Mouse (Mus musculus) thymus, postnatal 0 days (tissue): ENCODE data around the gene Dppa2. TPM values are rescaled to one million over a fixed set of nuclear protein-coding genes. Genes with fewer than 3 reads are reported as not detected.
A peak's percentile ranks its signal among the peaks of the same experiment; 100 is the strongest.
"Not testable (repeated sequence)": the region's sequence is repeated elsewhere in the genome, so short reads cannot be mapped to it uniquely, and the experiment has no call there.

Source experiments
- DNase-seq: peaks from one replicate; pipeline ENCODE4 v3.0.0-alpha.2; 2015; ENCODE audit warnings: low spot score
- polyA plus RNA-seq: library from polyadenylated mRNA; unstranded; fragments of >200 nt; fragmentation: Nextera tagmentation; extraction: Ambion mirVana; gene quantifications from 2 replicates; pipeline ENCODE4 v1.2.1, GENCODE M21; 2015

Gene Dppa2
- polyA plus RNA-seq = not detected in 2 replicates

DNA sequence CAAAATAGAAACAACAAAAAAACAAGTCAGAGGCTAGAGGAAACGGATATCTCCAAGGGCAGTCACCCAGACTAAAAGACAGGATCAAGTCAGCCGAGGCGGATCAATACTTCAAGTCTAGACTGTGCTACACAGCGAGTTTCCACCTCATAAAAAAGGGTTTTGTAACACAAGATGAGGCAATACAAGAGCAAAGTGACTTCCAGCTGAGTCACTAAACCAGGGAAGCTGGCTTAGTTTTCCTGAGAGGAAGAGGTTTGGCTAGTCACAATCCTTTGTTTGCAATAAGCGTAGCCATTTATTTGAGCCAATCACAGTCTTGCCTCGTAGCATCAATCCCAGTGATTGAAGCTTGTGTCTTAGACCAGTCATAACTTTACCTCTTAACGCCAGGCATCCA lies at the start of gene Dppa2:
TSS of gene Dppa2 (plus strand) at position 400 of the 400 bp plus-strand sequence.
- no peak for DNase-seq

DNA sequence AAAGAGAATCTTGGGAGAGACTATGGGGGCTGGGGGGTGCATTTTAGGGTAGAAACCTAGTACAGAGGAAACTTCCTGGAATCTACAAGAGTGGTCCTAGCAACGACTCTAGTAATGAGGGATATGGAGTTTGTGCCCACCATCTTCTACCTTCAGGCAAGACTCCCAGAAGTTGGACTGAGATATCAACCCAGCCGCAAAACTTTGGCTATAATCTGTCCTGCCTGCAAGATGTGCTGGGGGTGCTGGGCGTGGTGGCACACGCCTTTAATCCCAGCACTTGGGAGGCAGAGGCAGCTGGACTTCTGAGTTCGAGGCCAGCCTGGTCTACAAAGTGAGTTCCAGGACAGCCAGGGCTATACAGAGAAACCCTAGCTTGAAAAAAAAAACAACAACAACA lies 49.1 kb upstream of the Dppa2 start:
- no peak for DNase-seq

DNA sequence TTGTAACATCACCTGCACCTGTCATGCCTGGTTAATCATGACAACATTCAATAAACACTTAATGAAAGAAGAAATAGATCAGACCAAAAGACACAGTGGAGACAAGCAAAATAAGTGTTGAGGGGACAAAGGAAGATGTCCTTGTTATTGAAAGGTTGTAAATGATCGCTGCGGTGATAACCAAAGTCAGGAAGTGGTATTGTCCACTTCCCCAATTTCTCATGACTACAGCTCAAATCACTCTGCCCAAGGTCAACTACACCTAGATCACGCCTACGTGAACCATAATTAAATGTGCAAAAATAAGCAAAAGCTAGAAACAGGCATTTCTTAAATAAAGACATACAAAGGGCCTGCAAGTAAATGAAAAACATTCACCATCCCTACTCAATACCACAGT lies 44.2 kb upstream of the Dppa2 start:
- DNase-seq = no peak

DNA sequence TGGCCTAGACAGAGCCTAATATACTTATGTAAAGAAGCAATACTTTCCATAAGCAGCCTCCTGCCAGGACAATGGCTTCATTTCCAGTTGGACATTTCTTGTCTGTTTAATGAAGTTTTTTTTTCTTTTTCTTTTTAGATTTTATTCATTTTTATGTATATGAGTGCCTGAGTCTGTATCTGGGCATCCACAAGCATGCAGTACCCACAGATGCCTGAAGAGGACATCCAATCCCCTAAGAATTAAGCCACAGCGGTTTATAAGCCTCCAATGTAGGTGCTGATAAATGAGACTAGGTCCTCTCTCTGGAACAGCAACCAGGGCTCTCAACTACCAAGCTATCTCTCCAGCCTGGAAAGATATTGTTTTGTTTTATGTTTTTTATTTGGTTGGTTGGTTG lies 40.8 kb upstream of the Dppa2 start:
- no peak for DNase-seq

DNA sequence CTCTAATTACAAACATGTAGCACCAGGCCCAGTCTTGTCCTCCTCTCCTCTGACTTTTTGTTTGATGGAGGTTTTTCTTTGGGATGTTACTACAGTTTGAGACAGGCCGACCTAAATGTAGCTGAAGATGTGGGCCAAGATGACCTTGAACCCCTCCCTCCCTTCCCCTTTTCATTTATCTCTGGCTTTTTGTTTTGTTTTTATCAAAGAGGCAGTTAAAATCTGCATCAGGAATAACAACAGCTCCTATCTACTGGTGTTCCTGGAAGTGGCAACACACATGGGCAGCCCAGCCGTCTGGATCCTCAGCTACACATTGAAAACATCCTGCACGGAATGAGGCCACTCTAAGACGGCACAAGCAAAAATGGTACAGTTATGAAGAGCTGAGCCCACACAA lies 37.9 kb upstream of the Dppa2 start:
- no peak for DNase-seq

DNA sequence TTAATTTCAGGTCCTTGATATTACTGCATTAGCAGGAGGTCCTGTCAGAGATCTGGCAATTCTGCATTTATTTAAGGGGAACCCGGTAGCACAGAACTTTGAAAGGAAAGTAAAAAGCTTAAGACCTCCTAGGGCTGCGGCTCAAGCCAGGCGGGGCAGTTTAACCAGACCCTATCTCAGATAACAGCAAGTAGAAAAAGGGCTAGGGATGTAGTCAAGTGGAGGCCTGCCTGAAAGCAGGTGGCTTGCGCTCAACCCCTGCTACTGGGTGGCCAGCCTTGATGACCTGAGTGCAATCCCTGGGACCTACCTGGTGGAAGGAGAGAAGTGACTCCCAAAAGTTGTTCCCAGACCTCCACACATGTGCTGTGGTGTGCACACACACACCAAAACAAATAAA lies 26.8 kb upstream of the Dppa2 start:
- no peak for DNase-seq

DNA sequence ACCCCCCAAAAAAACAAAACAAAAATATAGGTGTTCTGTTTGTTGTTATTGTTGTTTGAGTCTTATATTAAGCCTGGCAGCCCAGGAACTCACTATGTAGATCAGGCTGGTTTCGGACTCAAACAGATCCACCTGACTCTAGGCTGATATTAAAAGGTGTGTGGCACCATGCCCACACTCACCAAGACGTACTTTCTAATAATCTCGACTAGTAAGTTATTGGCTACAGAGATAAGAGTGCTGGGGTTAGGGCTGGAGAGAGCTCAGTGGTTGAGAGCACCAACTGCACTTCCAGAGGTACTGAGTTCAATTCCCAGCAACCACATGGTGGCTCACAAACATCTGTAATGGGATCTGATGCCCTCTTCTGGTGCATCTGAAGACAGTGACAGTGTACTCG lies 22.8 kb upstream of the Dppa2 start:
- no peak for DNase-seq

DNA sequence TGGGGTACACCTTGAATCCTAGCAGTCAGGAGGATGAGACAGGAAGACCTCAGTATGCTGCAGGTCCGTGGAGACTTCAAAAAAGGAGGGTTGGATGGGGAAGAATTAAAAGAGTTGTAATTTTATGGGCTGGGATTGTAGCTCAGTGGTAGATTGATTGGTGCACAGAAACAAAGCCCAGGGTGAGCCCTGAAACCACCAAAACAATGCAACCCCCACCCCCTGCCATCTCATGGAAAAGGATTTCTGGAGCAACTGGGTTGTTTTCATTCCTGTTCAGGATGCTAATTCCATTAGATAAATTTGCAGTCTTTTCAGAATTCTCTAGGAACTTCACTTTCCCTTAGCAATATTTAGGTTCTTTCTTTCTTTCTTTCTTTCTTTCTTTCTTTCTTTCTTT lies 20.9 kb upstream of the Dppa2 start:
- no peak for DNase-seq

DNA sequence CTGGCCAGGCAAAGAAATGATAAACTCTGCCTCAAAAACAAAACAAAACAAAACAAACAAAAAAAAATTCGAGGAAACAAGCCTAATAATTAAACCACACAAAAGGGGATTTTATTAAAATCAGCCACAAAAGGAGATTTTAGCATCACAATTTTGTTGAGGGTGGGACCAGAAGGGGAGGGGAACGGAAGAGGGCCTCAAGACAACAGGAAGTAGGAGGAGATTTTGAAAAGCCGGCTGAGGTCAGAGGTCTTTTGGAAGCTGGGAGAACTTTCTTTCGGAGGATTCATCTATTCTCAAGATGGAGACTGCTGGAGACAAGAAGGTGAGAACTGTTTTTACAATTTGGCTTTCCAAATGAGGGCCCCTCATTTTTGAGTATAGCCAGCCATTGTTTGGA lies 20.2 kb upstream of the Dppa2 start, which contains the start of gene Dppa4:
TSS of gene Dppa4 (plus strand) at position 217 of the 400 bp plus-strand sequence.
- no peak for DNase-seq

DNA sequence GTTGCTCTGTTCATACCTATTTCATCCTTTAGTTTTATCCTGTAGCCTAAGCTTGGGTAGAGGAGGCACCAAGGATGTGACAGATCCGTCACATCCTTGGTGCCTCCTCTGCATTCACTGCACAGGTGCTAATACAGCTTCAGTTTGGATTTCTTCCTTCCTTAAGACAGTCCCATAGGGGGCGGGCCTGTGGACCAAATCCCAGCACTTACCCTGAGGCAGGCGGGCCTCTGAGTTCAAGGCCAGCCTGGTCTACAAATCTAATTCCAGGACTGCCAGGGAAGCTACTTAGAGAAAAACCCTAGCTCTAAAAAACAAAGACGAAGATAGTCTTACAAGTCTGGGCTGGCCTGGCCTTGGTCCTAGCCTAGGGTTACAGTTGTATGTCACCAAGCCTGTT lies 18.2 kb upstream of the Dppa2 start:
- DNase-seq = no peak

DNA sequence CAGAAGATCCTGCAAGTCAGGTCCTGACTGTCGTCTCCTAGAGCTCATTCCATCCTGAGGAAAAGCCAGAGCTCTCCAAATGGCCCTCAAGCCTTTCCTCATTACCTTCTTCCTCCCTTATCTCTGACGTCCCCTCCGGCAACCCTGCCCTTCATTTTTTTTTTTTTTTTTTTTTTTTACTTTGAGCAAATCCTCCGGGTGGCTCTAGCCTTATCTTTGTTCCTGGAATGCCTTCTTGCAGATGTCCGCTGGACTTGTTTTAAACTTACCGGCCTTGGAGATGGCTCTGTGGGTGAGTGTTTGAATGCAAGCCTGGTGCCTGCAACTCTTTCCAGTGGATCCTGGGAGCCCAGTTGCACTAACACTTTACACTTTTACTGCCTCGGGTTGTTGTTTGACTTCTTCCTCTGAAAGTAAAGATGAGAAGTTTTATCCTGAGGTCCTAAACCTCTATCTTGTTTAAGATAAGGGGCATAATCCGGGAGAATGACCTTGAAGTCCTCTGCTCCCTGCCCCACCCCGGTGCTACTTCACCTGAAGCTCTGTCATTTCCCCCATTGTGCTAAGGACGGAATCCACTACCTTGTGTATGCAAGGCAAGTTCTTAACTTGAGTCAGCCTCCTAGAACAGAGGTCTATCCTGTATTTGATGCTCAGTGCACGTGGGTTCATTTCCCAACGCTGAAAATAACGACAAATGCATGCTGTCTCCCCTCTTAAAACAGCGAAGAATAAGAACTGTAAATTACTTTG lies 6.1 kb upstream of the Dppa2 start:
- no peak for DNase-seq

DNA sequence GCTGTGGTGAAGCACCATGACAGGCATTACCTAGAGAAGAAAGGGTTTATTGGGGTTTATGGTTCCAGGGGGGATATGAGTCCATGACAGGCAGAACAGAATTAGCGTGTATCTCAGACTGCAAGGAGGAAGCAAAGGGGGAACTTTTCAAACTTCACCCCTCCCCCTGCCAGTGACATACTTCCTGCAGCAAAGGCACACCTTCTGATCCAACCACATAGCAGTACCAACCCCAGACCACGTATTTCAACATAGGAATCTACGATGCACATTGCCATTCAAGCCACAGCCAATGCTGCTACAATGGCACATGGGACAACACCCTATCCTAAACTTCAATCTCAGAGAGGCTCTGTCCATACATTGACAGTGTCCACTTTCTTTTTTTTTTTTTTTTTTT lies 3.8 kb upstream of the Dppa2 start:
- peak; percentile 10 for DNase-seq

DNA sequence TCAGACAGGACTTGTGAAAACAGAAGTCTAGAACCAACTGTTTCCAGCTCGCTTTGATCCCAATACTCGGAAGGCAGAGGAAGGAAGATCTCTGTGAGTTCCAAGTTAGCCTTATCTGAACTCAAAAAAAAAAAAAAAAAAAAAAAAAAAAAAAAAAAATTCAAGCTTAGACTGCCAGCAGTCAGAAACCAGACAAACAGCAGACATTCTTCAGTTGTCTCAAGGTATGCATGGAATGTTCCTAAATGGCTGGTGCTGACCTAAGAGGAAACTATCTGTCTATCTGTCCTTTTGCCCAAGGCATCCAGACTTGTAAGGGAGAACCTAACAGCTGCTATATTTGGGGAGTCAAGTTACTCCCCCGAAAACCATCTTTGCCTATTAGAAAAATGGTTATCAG lies 275 bp downstream of the Dppa2 start:
- no peak for DNase-seq

DNA sequence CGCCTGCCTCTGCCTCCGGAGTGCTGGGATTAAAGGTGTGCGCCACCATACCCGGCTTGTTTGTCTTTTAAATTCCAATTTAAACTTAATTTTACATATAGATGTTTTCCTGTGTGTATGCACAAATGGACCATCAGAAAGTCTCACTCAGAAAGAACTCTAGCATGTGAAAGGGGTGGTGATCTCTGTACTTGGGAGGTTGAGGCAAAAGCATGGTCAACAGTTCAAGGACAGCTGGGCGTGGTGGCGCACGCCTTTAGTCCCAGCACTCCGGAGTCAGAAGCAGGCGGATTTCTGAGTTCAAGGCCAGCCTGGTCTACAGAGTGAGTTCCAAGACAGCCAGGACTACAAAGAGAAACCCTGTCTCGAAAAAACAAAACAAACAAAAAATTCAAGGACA lies 5.2 kb downstream of the Dppa2 start:
- not testable (repeated sequence) for DNase-seq

DNA sequence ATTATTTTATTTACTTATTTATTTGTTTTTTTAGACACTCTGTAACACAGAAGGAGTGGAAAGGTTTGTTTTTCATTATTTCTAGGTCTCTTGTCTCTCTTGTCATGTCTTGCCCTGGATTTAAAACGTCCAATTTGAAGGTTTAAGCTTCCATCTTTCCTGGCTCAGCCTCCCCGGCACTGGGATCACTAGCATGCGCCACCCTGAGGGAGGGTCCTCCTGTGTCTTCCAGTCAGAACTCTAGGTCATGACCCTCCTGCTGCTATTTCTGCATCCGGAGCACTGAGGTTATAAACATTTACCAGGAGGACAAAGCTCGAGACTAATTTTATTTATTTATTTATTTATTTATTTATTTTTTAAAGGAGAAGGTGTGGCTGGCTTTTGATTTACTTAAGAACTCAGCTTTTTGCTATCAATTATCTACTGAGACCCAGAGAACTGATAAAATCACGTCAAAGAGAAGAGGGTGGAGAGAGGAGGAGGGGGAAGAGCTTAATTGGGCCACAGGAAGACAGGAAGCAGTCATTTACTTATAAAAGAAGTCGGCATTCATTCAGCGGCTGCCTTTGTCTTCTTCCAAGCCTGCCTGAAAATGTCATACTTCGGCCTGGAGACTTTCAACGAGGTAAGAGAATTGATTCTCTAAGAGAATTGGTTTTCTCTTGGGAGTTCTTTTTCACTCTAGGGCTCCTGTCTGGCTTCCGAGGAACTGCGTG lies 6.4 kb downstream of the Dppa2 start:
- DNase-seq = no peak

DNA sequence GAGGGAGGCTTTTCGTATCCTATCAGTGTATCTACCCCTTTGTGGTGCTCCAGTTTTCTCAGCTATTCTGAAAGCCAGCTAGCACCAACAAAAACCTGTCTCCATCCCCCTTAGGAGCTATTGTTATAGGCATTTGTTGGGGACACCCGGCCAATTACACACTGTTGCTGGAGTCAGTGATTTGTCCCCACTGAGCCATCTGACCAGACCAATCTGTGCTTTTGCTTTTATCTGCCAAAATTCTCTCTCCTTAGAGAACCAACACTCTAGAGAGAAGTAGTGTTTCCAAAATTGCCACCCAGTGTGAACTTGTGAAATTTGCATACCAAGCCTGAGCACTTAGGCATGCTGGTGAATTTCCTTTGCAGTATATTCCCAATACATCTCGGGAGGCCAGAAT lies 11.6 kb downstream of the Dppa2 start:
- DNase-seq = no peak

DNA sequence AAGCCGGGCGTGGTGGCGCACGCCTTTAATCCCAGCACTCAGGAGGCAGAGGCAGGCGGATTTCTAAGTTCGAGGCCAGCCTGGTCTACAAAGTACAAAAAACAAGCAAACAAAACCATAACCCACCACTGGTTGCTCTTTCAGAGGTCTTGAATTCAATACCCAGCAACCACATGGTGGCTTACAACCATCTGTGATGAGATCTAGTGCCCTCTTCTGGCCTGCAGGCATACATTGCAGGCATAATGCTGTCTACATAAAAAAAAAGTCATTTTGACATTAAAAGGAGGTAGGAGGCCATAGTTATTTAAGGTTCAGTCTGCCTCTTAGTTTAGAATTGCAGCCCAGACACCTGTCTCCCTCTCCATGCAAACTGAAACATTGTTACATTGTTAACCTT lies 17.1 kb downstream of the Dppa2 start:
- DNase-seq = peak; percentile 19

DNA sequence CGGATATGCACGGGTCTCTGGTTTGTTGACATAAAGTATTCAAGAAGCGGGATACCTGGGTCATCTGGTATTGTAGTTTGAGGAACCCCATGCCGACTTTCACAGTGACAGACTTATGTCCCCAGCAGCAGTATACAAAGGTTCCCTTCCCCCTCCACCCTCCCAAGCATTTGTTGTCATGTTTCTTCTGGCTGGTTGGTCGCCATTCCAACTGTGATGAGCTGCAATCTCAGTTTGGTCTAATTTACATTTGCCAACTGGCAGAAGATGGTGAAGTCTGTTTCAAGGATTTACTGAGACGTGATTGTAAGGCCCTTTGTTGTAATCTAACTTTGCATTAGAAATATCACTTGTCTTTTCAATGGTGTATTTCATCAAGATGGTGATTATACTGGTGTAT lies 19.4 kb downstream of the Dppa2 start:
- no peak for DNase-seq

DNA sequence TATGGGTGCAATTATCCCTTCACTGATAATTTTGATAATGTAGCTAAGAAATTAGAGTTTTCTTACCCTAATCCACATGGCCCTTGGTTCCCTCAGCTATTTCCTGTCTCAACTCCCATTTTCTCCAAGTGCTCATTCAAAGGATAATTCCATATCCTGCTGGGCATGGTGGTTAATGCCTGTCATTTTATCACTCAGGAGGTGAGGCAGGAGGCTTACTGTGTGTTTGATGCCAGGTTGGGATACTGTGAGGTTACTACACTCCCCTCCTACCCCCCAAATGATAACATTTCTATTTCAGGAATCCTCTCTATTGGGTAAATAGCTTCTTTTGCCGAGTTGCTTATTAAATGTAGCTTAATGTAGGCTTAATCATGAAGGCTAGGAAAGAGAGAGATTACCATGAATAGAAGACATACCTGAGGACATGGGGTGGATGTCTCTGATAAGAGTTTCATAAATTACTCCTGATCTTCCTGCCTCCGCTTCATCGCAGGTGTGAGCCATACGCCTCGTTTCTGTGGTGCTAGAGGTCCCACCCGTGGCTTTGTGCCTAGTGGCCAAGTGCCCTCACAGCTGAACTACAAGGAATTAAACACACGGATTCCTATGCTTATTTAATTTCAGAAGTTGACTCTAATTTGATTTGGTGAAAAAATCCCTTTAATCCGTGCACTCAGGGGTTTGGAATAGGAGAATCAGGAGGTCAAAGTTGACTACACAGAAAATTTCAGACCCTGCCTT lies 20.1 kb downstream of the Dppa2 start:
- no peak for DNase-seq

DNA sequence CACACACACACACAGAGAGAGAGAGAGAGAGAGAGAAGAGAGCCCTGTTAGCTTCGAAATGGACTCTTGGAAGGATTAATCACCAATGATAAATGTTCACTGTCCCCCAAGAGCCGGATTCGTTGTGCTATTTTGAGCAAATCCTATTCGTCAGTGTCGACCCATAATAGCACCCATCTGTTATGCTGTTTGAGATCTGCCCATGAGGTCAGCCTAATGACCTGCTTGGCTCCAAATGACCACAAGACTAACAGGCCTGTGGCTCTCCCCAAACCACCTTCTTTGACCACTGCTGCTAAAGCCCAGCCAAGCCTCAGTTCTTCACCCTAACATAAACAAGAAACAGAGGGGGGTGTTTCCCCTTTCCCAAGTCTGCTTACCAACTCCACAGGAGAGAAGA lies 23.2 kb downstream of the Dppa2 start:
- DNase-seq = no peak

DNA sequence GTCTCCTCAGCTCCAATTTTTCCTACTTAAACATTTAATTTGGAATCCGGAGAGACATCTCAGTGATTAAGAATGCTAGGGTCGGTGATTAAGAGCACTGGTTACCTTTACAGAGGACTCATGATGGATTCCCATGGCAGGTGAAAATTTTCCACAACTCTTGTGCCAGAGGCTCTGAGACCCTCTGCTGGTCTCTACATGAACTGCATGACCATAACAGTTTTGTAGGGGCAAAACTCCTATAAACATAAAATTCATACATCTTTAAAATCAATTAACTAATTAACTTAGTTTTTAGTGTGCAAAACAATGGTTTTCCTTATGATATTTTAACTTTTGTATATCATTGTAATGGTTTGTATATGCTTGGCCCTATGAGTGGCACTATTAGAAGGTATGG lies 24.7 kb downstream of the Dppa2 start:
- no peak for DNase-seq

DNA sequence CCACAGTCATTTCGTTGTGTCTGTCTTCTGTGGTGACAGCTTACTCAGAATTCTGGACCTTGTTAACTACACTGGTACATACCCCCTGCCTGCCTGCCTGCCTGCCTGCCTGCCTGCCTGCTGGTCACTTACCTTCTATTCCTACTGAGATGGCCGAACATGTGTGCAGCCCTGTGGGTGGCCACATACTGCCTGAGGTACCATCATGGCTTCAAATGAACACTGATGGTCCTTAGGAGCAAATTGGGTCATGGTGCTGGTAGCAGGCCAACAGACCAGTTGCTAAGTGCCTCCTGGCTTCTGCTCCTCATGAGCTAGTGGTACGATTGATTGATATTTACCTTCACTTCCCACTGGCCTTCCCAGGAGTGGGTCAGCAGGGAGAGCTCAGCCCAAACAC lies 28.1 kb downstream of the Dppa2 start:
- no peak for DNase-seq
